Mouse (Mus musculus) ES-Bruce4 (cell line): ENCODE measurements around the gene Scgb1a1.

ENCODE experiments used
- CTCF ChIP-seq: IDR thresholded peaks from one replicate; pipeline ENCODE4 v1.8.1; 2011; ENCODE audit warnings: low read depth, low read length
- EP300 ChIP-seq: IDR thresholded peaks from 2 replicates; pipeline ENCODE4 v1.6.1; 2011; ENCODE audit warnings: low read depth, low read length; ENCODE audit not compliant: insufficient read depth
- POLR2A ChIP-seq: IDR thresholded peaks from one replicate; pipeline ENCODE4 v1.8.1; 2011; ENCODE audit warnings: low read length; ENCODE audit not compliant: insufficient read depth

DNA sequence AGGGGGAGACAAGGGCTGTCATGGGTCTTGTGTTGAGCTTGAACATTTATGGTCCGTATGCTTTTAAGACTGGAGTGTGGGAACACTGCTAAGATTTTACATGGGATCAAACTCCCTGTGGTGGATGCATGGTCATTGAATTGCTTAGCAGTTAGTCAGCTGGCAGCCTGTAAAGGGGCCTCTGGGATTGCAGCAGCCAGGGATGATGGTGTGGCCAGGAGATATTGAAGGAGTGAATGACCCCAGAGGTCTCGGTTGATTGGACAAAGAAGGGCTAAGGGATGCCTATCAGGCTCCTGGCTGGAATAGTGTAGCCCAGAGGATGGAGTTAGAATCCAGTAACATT lies 4.8 kb downstream of the Scgb1a1 start:
- TF ChIP-seq POLR2A = no peak
- no peak for TF ChIP-seq EP300
- no peak for TF ChIP-seq CTCF
